Mouse (Mus musculus): ENCODE measurements at regions not wholly inside any gene's neighbourhood (a gene's known extent, or its start where the extent isn't known, plus 50 kb on each side); places are given as distances from the start of the nearest gene placed in this dataset.

- Histone ChIP-seq H3K36me3 (replicated peaks; ENCODE audit: control insufficient read depth, insufficient read depth, low read length) (no peaks in the 10 kb centered on the region), H3K4me2 (ENCODE audit: low read depth, low read length) (no peak overlapping the region), H3K4me3 (ENCODE audit: low read depth, low read length) (no peak overlapping the region), H3K9me3 (replicated peaks; ENCODE audit: control insufficient read depth, low read length) (no peaks in the 10 kb centered on the region), H3K27ac (ENCODE audit: low read depth) (no peak overlapping the region), H3K27me3 (ENCODE audit: control insufficient read depth, insufficient read depth, low read length) (no peaks in the 10 kb centered on the region), H3K4me1 (ENCODE audit: control insufficient read depth, insufficient read depth) (no peaks in the 10 kb centered on the region), H3K9ac (replicated peaks; ENCODE audit: low read depth, low read length) (no peak overlapping the region)
- no peak for DNase-seq (ENCODE audit: low spot score)
- WGBS = 54% methylated on average over 3 of the region's 3 CpGs
- ATAC-seq (ENCODE audit: insufficient read depth, low read depth) = no peak
- TF ChIP-seq EP300 (IDR thresholded peaks at IDR 0.05; ENCODE audit: low read depth) (no peak), CTCF (IDR thresholded peaks at IDR 0.05; ENCODE audit: low read depth) (no peak)
These were observed 200.4 kb downstream of the Gm15262 start for GRCm38 (mm10) chrX:161487691-161488090.

- no peak overlapping the region for H3K9ac ChIP-seq (replicated peaks; ENCODE audit: low read depth, low read length)
- TF ChIP-seq CTCF (IDR thresholded peaks at IDR 0.05; ENCODE audit: low read depth) (no peak), EP300 (IDR thresholded peaks at IDR 0.05; ENCODE audit: low read depth) (no peak)
- ATAC-seq (ENCODE audit: insufficient read depth, low read depth) (no peak), DNase-seq (ENCODE audit: low spot score) (no peak)
- H3K4me3 ChIP-seq (ENCODE audit: low read depth, low read length) = no peak overlapping the region
- WGBS = 48% methylated on average over 1 of the region's 1 CpGs
- no peaks in the 10 kb centered on the region for H3K36me3 ChIP-seq (replicated peaks; ENCODE audit: control insufficient read depth, insufficient read depth, low read length)
- no peak overlapping the region for H3K4me2 ChIP-seq (ENCODE audit: low read depth, low read length)
- H3K27ac ChIP-seq (ENCODE audit: low read depth) = no peak overlapping the region
- H3K9me3 ChIP-seq (replicated peaks; ENCODE audit: control insufficient read depth, low read length) = no peaks in the 10 kb centered on the region
- H3K27me3 ChIP-seq (ENCODE audit: control insufficient read depth, insufficient read depth, low read length) = no peaks in the 10 kb centered on the region
- H3K4me1 ChIP-seq (ENCODE audit: control insufficient read depth, insufficient read depth) = no peaks in the 10 kb centered on the region
These were observed 205.5 kb upstream of the Rai2 start for GRCm38 (mm10) chrX:161511341-161511740.

- 62% methylated on average over 3 of the region's 3 CpGs for WGBS
- no peak overlapping the region for H3K27ac ChIP-seq (ENCODE audit: low read depth)
- no peak overlapping the region for H3K4me3 ChIP-seq (ENCODE audit: low read depth, low read length)
- DNase-seq (ENCODE audit: low spot score) = no peak
- H3K27me3 ChIP-seq (ENCODE audit: control insufficient read depth, insufficient read depth, low read length) = no peaks in the 10 kb centered on the region
- no peak overlapping the region for H3K4me2 ChIP-seq (ENCODE audit: low read depth, low read length)
- TF ChIP-seq CTCF (IDR thresholded peaks at IDR 0.05; ENCODE audit: low read depth) = no peak
- TF ChIP-seq EP300 (IDR thresholded peaks at IDR 0.05; ENCODE audit: low read depth) = no peak
- ATAC-seq (ENCODE audit: insufficient read depth, low read depth) = no peak
- no peaks in the 10 kb centered on the region for H3K9me3 ChIP-seq (replicated peaks; ENCODE audit: control insufficient read depth, low read length)
- no peaks in the 10 kb centered on the region for H3K36me3 ChIP-seq (replicated peaks; ENCODE audit: control insufficient read depth, insufficient read depth, low read length)
- no peaks in the 10 kb centered on the region for H3K4me1 ChIP-seq (ENCODE audit: control insufficient read depth, insufficient read depth)
- H3K9ac ChIP-seq (replicated peaks; ENCODE audit: low read depth, low read length) = no peak overlapping the region
These were observed 193.2 kb upstream of the Rai2 start for GRCm38 (mm10) chrX:161523432-161524256.

- no peak overlapping the region for H3K4me3 ChIP-seq (ENCODE audit: low read depth, low read length)
- H3K36me3 ChIP-seq (replicated peaks; ENCODE audit: control insufficient read depth, insufficient read depth, low read length) = no peaks in the 10 kb centered on the region
- H3K27ac ChIP-seq (ENCODE audit: low read depth) = no peak overlapping the region
- no peak overlapping the region for H3K9ac ChIP-seq (replicated peaks; ENCODE audit: low read depth, low read length)
- WGBS = 63% methylated on average over 3 of the region's 3 CpGs
- no peaks in the 10 kb centered on the region for H3K27me3 ChIP-seq (ENCODE audit: control insufficient read depth, insufficient read depth, low read length)
- ATAC-seq (ENCODE audit: insufficient read depth, low read depth) = no peak
- DNase-seq (ENCODE audit: low spot score) = no peak
- H3K9me3 ChIP-seq (replicated peaks; ENCODE audit: control insufficient read depth, low read length) = no peaks in the 10 kb centered on the region
- no peak overlapping the region for H3K4me2 ChIP-seq (ENCODE audit: low read depth, low read length)
- TF ChIP-seq CTCF (IDR thresholded peaks at IDR 0.05; ENCODE audit: low read depth) (no peak), EP300 (IDR thresholded peaks at IDR 0.05; ENCODE audit: low read depth) (no peak)
- H3K4me1 ChIP-seq (ENCODE audit: control insufficient read depth, insufficient read depth) = no peaks in the 10 kb centered on the region
These were observed 192.6 kb upstream of the Rai2 start for GRCm38 (mm10) chrX:161524257-161524646.

- no peaks in the 10 kb centered on the region for H3K4me1 ChIP-seq (ENCODE audit: control insufficient read depth, insufficient read depth)
- no peaks in the 10 kb centered on the region for H3K9me3 ChIP-seq (replicated peaks; ENCODE audit: control insufficient read depth, low read length)
- ATAC-seq (ENCODE audit: insufficient read depth, low read depth) = no peak
- no peak overlapping the region for H3K27ac ChIP-seq (ENCODE audit: low read depth)
- H3K36me3 ChIP-seq (replicated peaks; ENCODE audit: control insufficient read depth, insufficient read depth, low read length) = no peaks in the 10 kb centered on the region
- no peak overlapping the region for H3K4me2 ChIP-seq (ENCODE audit: low read depth, low read length)
- no peak for DNase-seq (ENCODE audit: low spot score)
- no peak overlapping the region for H3K9ac ChIP-seq (replicated peaks; ENCODE audit: low read depth, low read length)
- H3K27me3 ChIP-seq (ENCODE audit: control insufficient read depth, insufficient read depth, low read length) = no peaks in the 10 kb centered on the region
- TF ChIP-seq EP300 (IDR thresholded peaks at IDR 0.05; ENCODE audit: low read depth) = no peak
- TF ChIP-seq CTCF (IDR thresholded peaks at IDR 0.05; ENCODE audit: low read depth) = no peak
- no peak overlapping the region for H3K4me3 ChIP-seq (ENCODE audit: low read depth, low read length)
These were observed 179.6 kb upstream of the Rai2 start for GRCm38 (mm10) chrX:161537290-161537689.

GRCm38 (mm10) chrX:161556896-161557295, 160.0 kb upstream of the Rai2 start:
- no peak for TF ChIP-seq CTCF (IDR thresholded peaks at IDR 0.05; ENCODE audit: low read depth)
- TF ChIP-seq EP300 (IDR thresholded peaks at IDR 0.05; ENCODE audit: low read depth) = no peak
- Histone ChIP-seq H3K4me3 (ENCODE audit: low read depth, low read length) (no peak overlapping the region), H3K27me3 (ENCODE audit: control insufficient read depth, insufficient read depth, low read length) (no peaks in the 10 kb centered on the region), H3K4me1 (ENCODE audit: control insufficient read depth, insufficient read depth) (no peaks in the 10 kb centered on the region), H3K9ac (replicated peaks; ENCODE audit: low read depth, low read length) (no peak overlapping the region), H3K4me2 (ENCODE audit: low read depth, low read length) (no peak overlapping the region), H3K27ac (ENCODE audit: low read depth) (no peak overlapping the region), H3K36me3 (replicated peaks; ENCODE audit: control insufficient read depth, insufficient read depth, low read length) (no peaks in the 10 kb centered on the region), H3K9me3 (replicated peaks; ENCODE audit: control insufficient read depth, low read length) (no peaks in the 10 kb centered on the region)
- ATAC-seq (ENCODE audit: insufficient read depth, low read depth) = no peak
- DNase-seq (ENCODE audit: low spot score) = no peak
- WGBS = 61% methylated on average over 5 of the region's 5 CpGs
